Mouse (Mus musculus): ENCODE data around the gene Kcna10. TPM values are rescaled to one million over a fixed set of nuclear protein-coding genes. Genes with fewer than 3 reads are reported as not detected.

The Kcna10 gene
- polyA plus RNA-seq, 1 experiment from 2014 or later = not detected

Other genes starting within 250 kb of the Kcna10 start
- gene Kcna3, start 146.9 kb upstream of the Kcna10 start, polyA plus RNA-seq (2014; fragmentation: Nextera tagmentation; extraction: Ambion mirVana) = 2.9 and 3.6 TPM in 2 replicates
- 0.17 and 0.24 TPM in 2 replicates for gene Kcna2, start 81.9 kb upstream of the Kcna10 start, polyA plus RNA-seq (2014; fragmentation: Nextera tagmentation; extraction: Ambion mirVana)
- not detected in 2 replicates for gene Cym, start 38.7 kb downstream of the Kcna10 start, polyA plus RNA-seq (2014; fragmentation: Nextera tagmentation; extraction: Ambion mirVana)
- not detected in 2 replicates for gene A630076J17Rik, start 47.6 kb downstream of the Kcna10 start, polyA plus RNA-seq (2014; fragmentation: Nextera tagmentation; extraction: Ambion mirVana)
- not detected in 2 replicates for gene Prok1, start 56.7 kb downstream of the Kcna10 start, polyA plus RNA-seq (2014; fragmentation: Nextera tagmentation; extraction: Ambion mirVana)
- 187 and 189 TPM in 2 replicates for gene Lamtor5, start 95.8 kb downstream of the Kcna10 start, polyA plus RNA-seq (2014; fragmentation: Nextera tagmentation; extraction: Ambion mirVana)
- 1.6 and 1.9 TPM in 2 replicates for gene Slc16a4, start 108.2 kb downstream of the Kcna10 start, polyA plus RNA-seq (2014; fragmentation: Nextera tagmentation; extraction: Ambion mirVana)
- 17.2 and 18.3 TPM in 2 replicates for gene Rbm15, start 150.6 kb downstream of the Kcna10 start, polyA plus RNA-seq (2014; fragmentation: Nextera tagmentation; extraction: Ambion mirVana)

Data from neural tube, embryonic 11.5 days (tissue).